Mouse (Mus musculus) small intestine, adult 2 months (tissue): ENCODE data around the gene Cenpa.

Source experiments
- CTCF ChIP-seq: fragments of 200-500 bp; IDR thresholded peaks from 2 replicates; pipeline ENCODE4 v1.5.1; 2012; ENCODE audit warnings: low read depth, mild to moderate bottlenecking, control low read depth, inconsistent platforms, low read length, moderate library complexity, mixed read lengths; ENCODE audit not compliant: insufficient replicate concordance, insufficient read length; ENCODE audit errors: extremely low read depth
- POLR2A ChIP-seq: fragments of 200-500 bp; IDR thresholded peaks from 2 replicates; pipeline ENCODE4 v1.6.1; 2012; ENCODE audit warnings: low read depth, mild to moderate bottlenecking, control low read depth, inconsistent platforms, low read length, moderate library complexity

DNA sequence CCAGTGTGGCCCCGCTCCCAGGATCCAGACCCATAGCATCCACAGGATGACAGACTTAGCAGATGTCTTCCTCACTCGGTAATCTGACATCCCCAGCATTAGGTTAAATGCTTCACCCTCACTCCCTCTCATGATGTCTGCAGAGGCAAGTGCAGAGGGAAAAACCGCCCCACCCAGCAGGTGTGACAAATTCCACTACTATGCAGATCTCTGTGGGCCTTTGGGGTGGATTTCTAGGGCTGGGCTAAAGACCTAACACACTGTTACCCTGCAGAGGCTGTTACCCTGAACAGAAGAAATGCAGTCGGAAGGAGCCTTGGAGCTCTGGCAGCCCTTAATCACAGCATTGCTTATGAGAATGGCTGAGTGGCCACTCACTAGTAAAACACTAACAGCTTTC, 7.5 kb upstream of the Cenpa start:
- TF ChIP-seq POLR2A, result no peak
- TF ChIP-seq CTCF, result no peak
